Mouse (Mus musculus) c-Kit-negative CD71-positive TER-119-positive erythroid progenitor cells, embryonic 14.5 days (primary cell): Measurements from ENCODE around the gene Map3k14.

ENCODE experiments used
- DNase-seq: peaks from one replicate; pipeline ENCODE4 v3.0.0-alpha.2; 2013; ENCODE audit warnings: low read depth, low spot score

Gene Map3k14

DNA sequence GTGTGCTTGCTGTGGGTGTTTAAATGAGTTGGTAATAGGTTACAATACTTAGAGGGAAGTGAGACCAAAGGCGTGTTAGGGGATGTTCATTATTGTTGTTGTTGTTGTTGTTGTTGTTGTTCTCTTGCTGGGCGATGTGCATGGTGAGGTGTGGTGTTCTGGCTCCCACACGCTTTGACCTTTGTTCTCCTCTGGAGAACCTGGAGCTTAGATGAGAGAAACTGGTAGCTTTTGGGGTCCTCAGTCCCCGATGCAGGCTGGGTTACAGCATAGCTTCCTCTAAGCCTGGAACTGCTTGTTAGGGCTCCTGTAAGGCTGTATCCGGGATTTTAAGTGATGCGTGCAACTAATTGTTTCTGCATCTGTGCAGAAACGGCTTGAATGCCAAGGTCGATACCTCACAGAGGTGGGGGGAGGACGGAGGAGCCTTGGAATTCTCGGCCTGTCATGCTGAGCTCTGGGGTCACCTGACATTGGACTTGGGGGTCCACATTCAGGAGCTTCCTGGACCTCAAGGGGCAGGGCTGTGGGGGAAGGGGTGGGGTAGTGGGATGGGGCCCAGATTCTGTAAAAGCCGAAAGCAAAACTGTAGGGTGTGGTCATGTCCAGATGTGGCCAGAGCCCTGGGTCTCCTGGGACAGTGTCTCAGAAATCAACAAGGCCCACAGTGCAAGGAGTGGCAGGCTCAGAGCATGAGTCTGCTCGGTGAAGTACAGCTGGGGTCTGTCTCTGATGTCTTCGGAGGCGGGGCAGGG, 91.4 kb downstream of the Map3k14 start:
- no peak for DNase-seq

- DNase-seq = no peak
Observed at GRCm38 (mm10) chr11:103174891-103175391, 92.3 kb downstream of the Map3k14 start.

GRCm38 (mm10) chr11:103174411-103174832, 92.8 kb downstream of the Map3k14 start:
- no peak for DNase-seq

- no peak for DNase-seq
Observed at GRCm38 (mm10) chr11:103173771-103174344, 93.4 kb downstream of the Map3k14 start.

DNA sequence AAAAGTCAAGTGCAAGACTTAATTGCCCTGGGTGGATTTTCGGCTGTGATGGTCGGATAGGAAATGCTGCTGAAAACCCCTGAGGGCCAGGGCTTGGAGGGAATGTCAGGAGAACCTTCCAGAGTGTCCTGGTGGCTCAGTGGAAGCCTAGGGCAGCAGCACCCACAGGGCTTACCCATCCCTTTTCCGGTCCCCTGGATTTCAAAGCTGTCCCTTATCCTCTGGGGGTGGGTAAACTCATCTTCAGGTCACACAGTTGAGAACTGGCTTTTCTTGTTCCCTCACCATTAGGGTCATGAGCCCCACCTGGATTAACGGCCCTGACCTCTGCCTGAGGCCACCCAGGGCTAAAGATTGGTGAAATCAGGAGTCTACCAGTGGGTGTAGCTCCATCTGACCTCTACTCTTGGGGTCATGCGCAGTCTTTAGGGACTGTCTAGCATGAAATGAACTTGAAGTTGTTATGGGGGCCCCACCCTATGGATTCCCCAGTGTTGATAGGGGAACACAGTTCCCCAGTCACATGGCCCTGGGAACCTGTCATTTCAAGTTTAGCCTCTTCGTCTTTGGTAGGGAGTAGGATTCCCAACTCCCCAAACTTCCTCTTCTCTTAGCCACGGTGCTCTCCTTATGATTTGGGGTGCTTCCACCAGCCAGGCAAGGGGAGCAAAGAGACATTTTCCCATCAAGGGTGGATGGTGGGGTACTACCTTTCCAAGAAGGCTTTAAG, 94.1 kb downstream of the Map3k14 start:
- DNase-seq = no peak

DNA sequence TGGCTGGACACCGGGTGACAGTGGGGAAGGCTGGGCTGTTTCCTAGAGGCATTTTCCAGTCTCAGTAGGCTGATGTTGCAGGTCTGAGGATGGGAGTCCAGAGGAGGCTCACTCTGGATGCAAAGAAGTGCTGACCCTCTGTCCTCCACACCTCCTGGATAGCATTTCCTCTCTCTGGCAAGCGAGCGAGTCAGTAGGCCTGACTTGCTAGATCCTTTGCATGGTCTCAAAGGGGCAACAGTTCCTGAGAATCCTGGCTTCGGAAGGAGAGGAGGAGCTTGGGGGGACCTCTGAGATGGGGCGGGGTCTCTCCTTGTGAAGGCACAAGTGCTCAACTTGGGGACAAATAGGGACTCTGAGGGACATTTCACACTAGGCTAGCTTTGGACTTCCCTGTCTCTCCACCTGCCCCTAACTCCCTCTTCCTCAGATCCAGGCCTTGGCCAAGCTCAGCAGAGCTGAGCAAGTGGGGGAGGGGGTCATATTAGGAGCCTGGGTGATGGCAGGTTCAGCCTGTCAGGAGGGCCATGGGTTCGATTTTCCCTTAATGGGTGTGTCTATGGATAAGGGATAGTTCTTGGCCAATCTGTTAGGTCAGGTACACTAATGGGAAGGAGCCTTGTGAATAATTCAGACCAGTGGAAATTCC, 94.8 kb downstream of the Map3k14 start:
- no peak for DNase-seq

DNA sequence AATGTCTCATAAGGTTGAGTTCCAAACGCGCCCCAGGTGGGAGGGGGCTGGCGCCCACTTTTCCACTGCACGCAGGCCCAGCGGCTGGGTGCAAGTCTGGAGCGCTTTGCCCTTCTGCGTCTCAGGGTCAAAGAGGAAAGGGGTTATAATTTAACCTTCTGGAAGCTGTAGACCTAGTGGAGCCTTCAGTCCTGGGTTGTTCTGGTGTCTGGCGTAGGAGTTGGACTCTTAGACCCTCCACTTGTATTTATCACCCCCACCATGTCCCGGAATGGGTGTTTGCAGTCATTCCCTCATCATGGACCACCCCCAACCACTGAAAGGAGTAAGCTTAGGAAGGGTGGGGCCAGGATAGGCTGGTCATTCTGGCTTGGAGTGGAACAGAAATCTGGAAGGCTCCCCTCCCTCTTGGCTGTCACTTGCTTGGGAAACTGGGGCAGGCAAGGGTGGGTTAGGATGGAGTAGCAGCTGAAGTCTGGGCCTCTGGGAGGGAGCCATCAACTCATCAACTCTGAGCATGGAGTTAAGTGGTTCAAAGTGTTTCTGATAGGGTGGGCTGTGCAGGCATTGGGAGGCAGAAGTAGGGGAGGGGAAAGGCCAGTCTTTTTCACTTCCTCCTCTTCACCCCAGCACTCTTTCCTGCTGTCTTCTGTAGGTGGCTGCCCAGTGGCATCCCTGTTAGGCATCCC, 95.4 kb downstream of the Map3k14 start:
- no peak for DNase-seq

GRCm38 (mm10) chr11:103171286-103171620, 96.0 kb downstream of the Map3k14 start:
- DNase-seq = no peak

- no peak for DNase-seq
Observed at GRCm38 (mm10) chr11:103170494-103171285, 96.6 kb downstream of the Map3k14 start, which contains the start of gene Fmnl1. Fmnl1 (plus strand) TSS chr11:103171107.

GRCm38 (mm10) chr11:103170111-103170493, 97.2 kb downstream of the Map3k14 start:
- DNase-seq = no peak
